Mouse (Mus musculus) kidney, embryonic 15.5 days (tissue): Measurements from ENCODE around the gene Fetub. TPM values are rescaled to one million over a fixed set of nuclear protein-coding genes. Genes with fewer than 3 reads are reported as not detected.

ENCODE experiments used
- ATAC-seq: fragments of 200-750 bp; cut with Nextera tagmentation; replicated peaks from 2 replicates; pipeline ENCODE4 v1.8.0; 2017; ENCODE audit warnings: moderate TSS enrichment; ENCODE audit not compliant: low FRiP score
- H3K27ac ChIP-seq: fragments of 300-500 bp; sonication (generic); 2 replicates; pipeline ENCODE4 v1.5.1; 2015; ENCODE audit warnings: mild to moderate bottlenecking, inconsistent platforms
- H3K27me3 ChIP-seq: fragments of 300-500 bp; sonication (generic); 2 replicates; pipeline ENCODE4 v1.6.1; 2015; ENCODE audit warnings: inconsistent platforms
- H3K36me3 ChIP-seq: fragments of 300-500 bp; sonication (generic); 2 replicates; pipeline ENCODE4 v1.6.1; 2015; ENCODE audit warnings: inconsistent platforms
- H3K4me1 ChIP-seq: fragments of 300-500 bp; sonication (generic); 2 replicates; pipeline ENCODE4 v1.6.1; 2015; ENCODE audit warnings: inconsistent platforms
- H3K4me2 ChIP-seq: fragments of 300-500 bp; sonication (generic); 2 replicates; pipeline ENCODE4 v1.6.1; 2015; ENCODE audit warnings: moderate library complexity, mild to moderate bottlenecking, inconsistent platforms
- H3K4me3 ChIP-seq: fragments of 300-500 bp; sonication (generic); replicated peaks from 2 replicates; pipeline ENCODE4 v1.5.1; 2015; ENCODE audit warnings: mild to moderate bottlenecking, inconsistent platforms
- H3K9ac ChIP-seq: fragments of 300-500 bp; sonication (generic); 2 replicates; pipeline ENCODE4 v1.6.1; 2015; ENCODE audit warnings: mild to moderate bottlenecking, inconsistent platforms
- H3K9me3 ChIP-seq: fragments of 300-500 bp; sonication (generic); replicated peaks from 2 replicates; pipeline ENCODE4 v1.6.1; 2016; ENCODE audit warnings: inconsistent platforms
- WGBS: fragments of 180-500 bp; shearing (Covaris S2); methylation state at CpG from one replicate; pipeline ENCODE4 v1.1.7; 2015; ENCODE audit warnings: mixed read lengths; 5-methylcytosine and 5-hydroxymethylcytosine counted together
- polyA plus RNA-seq: library from polyadenylated mRNA; unstranded; fragments of >200 nt; fragmentation: Nextera tagmentation; extraction: Ambion mirVana; gene quantifications from 2 replicates; pipeline ENCODE4 v1.2.1, GENCODE M21; 2015

The Fetub gene
- polyA plus RNA-seq, 1 experiment from 2014 or later = 0.29 TPM

- H3K27me3 ChIP-seq = no peaks in the 10 kb centered on the region
- no peaks in the 10 kb centered on the region for H3K36me3 ChIP-seq
- no peak overlapping the region for H3K9ac ChIP-seq
- H3K4me3 ChIP-seq = no peak overlapping the region
- H3K4me2 ChIP-seq = no peak overlapping the region
- no peaks in the 10 kb centered on the region for H3K9me3 ChIP-seq
- no peaks in the 10 kb centered on the region for H3K4me1 ChIP-seq
- WGBS = 89% methylated on average over 2 of the region's 2 CpGs
- ATAC-seq = no peak
- H3K27ac ChIP-seq = no peak overlapping the region
Observed at GRCm38 (mm10) chr16:22947371-22947770, 29.2 kb downstream of the Fetub start.

GRCm38 (mm10) chr16:22950840-22951395, 32.8 kb downstream of the Fetub start, which contains the start of gene Hrg:
Gene Hrg, plus strand, starts transcription at chr16:22951072.
- H3K27ac ChIP-seq = no peak within 1 kb of the TSS
- H3K27me3 ChIP-seq = no peaks in the 10 kb centered on the region
- no peaks in the 10 kb centered on the region for H3K36me3 ChIP-seq
- ATAC-seq = no peak
- no peak within 1 kb of the TSS for H3K9ac ChIP-seq
- no peak within 1 kb of the TSS for H3K4me2 ChIP-seq
- no peaks in the 10 kb centered on the region for H3K4me1 ChIP-seq
- 93% methylated on average over 6 of the region's 6 CpGs for WGBS
- no peaks in the 10 kb centered on the region for H3K9me3 ChIP-seq
- no peak within 1 kb of the TSS for H3K4me3 ChIP-seq

- Histone ChIP-seq H3K4me1 (0 out of 2 replicates have a peak, but pooled peaks cover 2% of the 10 kb centered on the region), H3K36me3 (no peaks in the 10 kb centered on the region), H3K9me3 (no peaks in the 10 kb centered on the region), H3K9ac (no peak overlapping the region), H3K4me3 (no peak overlapping the region), H3K27me3 (no peaks in the 10 kb centered on the region), H3K4me2 (no peak overlapping the region), H3K27ac (no peak overlapping the region)
- WGBS = 43% methylated on average over 4 of the region's 4 CpGs
- ATAC-seq = no peak
Observed at GRCm38 (mm10) chr16:22953069-22953468, 34.9 kb downstream of the Fetub start.

- Histone ChIP-seq H3K4me2 (no peak overlapping the region), H3K27me3 (no peaks in the 10 kb centered on the region), H3K36me3 (no peaks in the 10 kb centered on the region), H3K4me1 (0 out of 2 replicates have a peak, but pooled peaks cover 2% of the 10 kb centered on the region), H3K27ac (no peak overlapping the region), H3K9ac (no peak overlapping the region), H3K9me3 (no peaks in the 10 kb centered on the region), H3K4me3 (no peak overlapping the region)
- ATAC-seq = no peak
- 58% methylated on average over 13 of the region's 13 CpGs for whole genome bisulfite sequencing
Observed at GRCm38 (mm10) chr16:22955397-22956084, 37.4 kb downstream of the Fetub start.

GRCm38 (mm10) chr16:22956085-22956439, 37.9 kb downstream of the Fetub start:
- ATAC-seq = no peak

GRCm38 (mm10) chr16:22961073-22961472, 42.9 kb downstream of the Fetub start:
- Histone ChIP-seq H3K36me3 (no peaks in the 10 kb centered on the region), H3K27me3 (no peaks in the 10 kb centered on the region), H3K9ac (no peak overlapping the region), H3K4me3 (no peak overlapping the region), H3K9me3 (no peaks in the 10 kb centered on the region), H3K4me1 (0 out of 2 replicates have a peak, but pooled peaks cover 1% of the 10 kb centered on the region), H3K27ac (no peak overlapping the region), H3K4me2 (no peak overlapping the region)
- 91% methylated on average over 8 of the region's 8 CpGs for WGBS
- ATAC-seq = no peak

More at GRCm38 (mm10) chr16:22956085-22956439, 37.9 kb downstream of the Fetub start:
- no peak overlapping the region for H3K4me2 ChIP-seq
- no peaks in the 10 kb centered on the region for H3K36me3 ChIP-seq
- H3K4me1 ChIP-seq = 0 out of 2 replicates have a peak, but pooled peaks cover 2% of the 10 kb centered on the region
- WGBS = 78% methylated on average over 11 of the region's 11 CpGs
- no peak overlapping the region for H3K4me3 ChIP-seq
- no peak overlapping the region for H3K27ac ChIP-seq
- H3K9me3 ChIP-seq = no peaks in the 10 kb centered on the region
- H3K27me3 ChIP-seq = no peaks in the 10 kb centered on the region
- no peak overlapping the region for H3K9ac ChIP-seq

GRCm38 (mm10) chr16:22962256-22962655, 44.1 kb downstream of the Fetub start:
- no peaks in the 10 kb centered on the region for H3K27me3 ChIP-seq
- no peak overlapping the region for H3K4me2 ChIP-seq
- H3K4me1 ChIP-seq = no peaks in the 10 kb centered on the region
- no peak for ATAC-seq
- H3K27ac ChIP-seq = no peak overlapping the region
- WGBS = 72% methylated on average over 5 of the region's 5 CpGs
- H3K9me3 ChIP-seq = no peaks in the 10 kb centered on the region
- H3K9ac ChIP-seq = no peak overlapping the region
- H3K36me3 ChIP-seq = no peaks in the 10 kb centered on the region
- no peak overlapping the region for H3K4me3 ChIP-seq

GRCm38 (mm10) chr16:22963293-22963692, 45.2 kb downstream of the Fetub start:
- no peak overlapping the region for H3K27ac ChIP-seq
- no peaks in the 10 kb centered on the region for H3K4me1 ChIP-seq
- no peaks in the 10 kb centered on the region for H3K27me3 ChIP-seq
- H3K4me2 ChIP-seq = no peak overlapping the region
- ATAC-seq = no peak
- H3K36me3 ChIP-seq = no peaks in the 10 kb centered on the region
- H3K9me3 ChIP-seq = no peaks in the 10 kb centered on the region
- no peak overlapping the region for H3K9ac ChIP-seq
- H3K4me3 ChIP-seq = no peak overlapping the region

GRCm38 (mm10) chr16:22967383-22968030, 49.4 kb downstream of the Fetub start:
- WGBS = 67% methylated on average over 1 of the region's 1 CpGs

More at GRCm38 (mm10) chr16:22967383-22968030, 49.4 kb downstream of the Fetub start:
- no peaks in the 10 kb centered on the region for H3K36me3 ChIP-seq
- H3K4me2 ChIP-seq = no peak overlapping the region
- no peaks in the 10 kb centered on the region for H3K4me1 ChIP-seq
- no peaks in the 10 kb centered on the region for H3K9me3 ChIP-seq
- no peaks in the 10 kb centered on the region for H3K27me3 ChIP-seq
- H3K27ac ChIP-seq = no peak overlapping the region
- ATAC-seq = no peak
- H3K4me3 ChIP-seq = no peak overlapping the region
- H3K9ac ChIP-seq = no peak overlapping the region

Other genes starting within 250 kb of the Fetub start
- 0.19 and 0.25 TPM in 2 replicates for gene Crygs, start 106.8 kb upstream of the Fetub start, polyA plus RNA-seq
- gene Tbccd1, start 60.7 kb upstream of the Fetub start, polyA plus RNA-seq = 33.3 and 34.7 TPM in 2 replicates
- 118 and 124 TPM in 2 replicates for gene Dnajb11, start 60.5 kb upstream of the Fetub start, polyA plus RNA-seq
- 10.8 and 32.4 TPM in 2 replicates for gene Ahsg, start 27.1 kb upstream of the Fetub start, polyA plus RNA-seq
- not detected in 2 replicates for gene Hrg, start 32.7 kb downstream of the Fetub start, polyA plus RNA-seq
- 9.3 and 9.7 TPM in 2 replicates for gene Kng2, start 111.1 kb downstream of the Fetub start, polyA plus RNA-seq
- 4.8 and 9.2 TPM in 2 replicates for gene Kng1, start 139.5 kb downstream of the Fetub start, polyA plus RNA-seq
- gene Eif4a2, start 189.1 kb downstream of the Fetub start, polyA plus RNA-seq = 217 and 225 TPM in 2 replicates
- 125 and 132 TPM in 2 replicates for gene Rfc4, start 209.4 kb downstream of the Fetub start, polyA plus RNA-seq
- gene Adipoq, start 228.2 kb downstream of the Fetub start, polyA plus RNA-seq = not detected in 2 replicates